Mouse (Mus musculus): ENCODE data around the gene Itgad. TPM values are rescaled to one million over a fixed set of nuclear protein-coding genes. Genes with fewer than 3 reads are reported as not detected.
"Not testable (repeated sequence)": the region's sequence is repeated elsewhere in the genome, so short reads cannot be mapped to it uniquely, and the experiment has no call there.

The Itgad gene
- polyA plus RNA-seq, 1 experiment from 2014 or later, result 0.15 TPM

- WGBS, result 78% methylated on average over 8 of the region's 8 CpGs
- H3K27me3 ChIP-seq (replicated peaks; ENCODE audit: control insufficient read depth, insufficient read depth, low read length), result no peaks in the 10 kb centered on the region
- ATAC-seq, result no peak
- no peaks in the 10 kb centered on the region for H3K4me1 ChIP-seq (ENCODE audit: control insufficient read depth, insufficient read depth, low read length)
- no peak within 1 kb of the TSS for H3K9ac ChIP-seq (ENCODE audit: low read depth, low read length)
- no peak within 1 kb of the TSS for H3K4me3 ChIP-seq (ENCODE audit: low read length)
- no peaks in the 10 kb centered on the region for H3K36me3 ChIP-seq (ENCODE audit: control insufficient read depth, insufficient read depth, low read length)
- no peaks in the 10 kb centered on the region for H3K9me3 ChIP-seq (ENCODE audit: control insufficient read depth, low read length)
- no peak within 1 kb of the TSS for H3K4me2 ChIP-seq (ENCODE audit: low read depth, low read length)
- no peak within 1 kb of the TSS for H3K27ac ChIP-seq (ENCODE audit: low read length)
Measured at GRCm38 (mm10) chr7:128128741-128129720, 25.1 kb upstream of the Itgad start, which contains the start of gene Itgax. Gene Itgax (plus strand): TSS chr7:128129547.

GRCm38 (mm10) chr7:128132148-128132547, 22.0 kb upstream of the Itgad start:
- WGBS, result 82% methylated on average over 5 of the region's 5 CpGs

GRCm38 (mm10) chr7:128133596-128133995, 20.6 kb upstream of the Itgad start:
- 76% methylated on average over 2 of the region's 2 CpGs for WGBS
- Histone ChIP-seq H3K27me3 (replicated peaks; ENCODE audit: control insufficient read depth, insufficient read depth, low read length) (no peaks in the 10 kb centered on the region), H3K4me1 (ENCODE audit: control insufficient read depth, insufficient read depth, low read length) (no peaks in the 10 kb centered on the region), H3K36me3 (ENCODE audit: control insufficient read depth, insufficient read depth, low read length) (no peaks in the 10 kb centered on the region), H3K9me3 (ENCODE audit: control insufficient read depth, low read length) (no peaks in the 10 kb centered on the region), H3K4me3 (ENCODE audit: low read length) (no peak overlapping the region), H3K4me2 (ENCODE audit: low read depth, low read length) (no peak overlapping the region), H3K27ac (ENCODE audit: low read length) (no peak overlapping the region), H3K9ac (ENCODE audit: low read depth, low read length) (no peak overlapping the region)
- no peak for ATAC-seq

More at GRCm38 (mm10) chr7:128132148-128132547, 22.0 kb upstream of the Itgad start:
- Histone ChIP-seq H3K4me1 (ENCODE audit: control insufficient read depth, insufficient read depth, low read length) (no peaks in the 10 kb centered on the region), H3K4me2 (ENCODE audit: low read depth, low read length) (no peak overlapping the region), H3K9ac (ENCODE audit: low read depth, low read length) (no peak overlapping the region), H3K27me3 (replicated peaks; ENCODE audit: control insufficient read depth, insufficient read depth, low read length) (no peaks in the 10 kb centered on the region), H3K36me3 (ENCODE audit: control insufficient read depth, insufficient read depth, low read length) (no peaks in the 10 kb centered on the region), H3K9me3 (ENCODE audit: control insufficient read depth, low read length) (no peaks in the 10 kb centered on the region), H3K27ac (ENCODE audit: low read length) (no peak overlapping the region), H3K4me3 (ENCODE audit: low read length) (no peak overlapping the region)
- no peak for ATAC-seq

GRCm38 (mm10) chr7:128136927-128137326, 17.2 kb upstream of the Itgad start:
- no peaks in the 10 kb centered on the region for H3K27me3 ChIP-seq (replicated peaks; ENCODE audit: control insufficient read depth, insufficient read depth, low read length)

GRCm38 (mm10) chr7:128139611-128140010, 14.6 kb upstream of the Itgad start:
- Histone ChIP-seq H3K9me3 (ENCODE audit: control insufficient read depth, low read length) (no peaks in the 10 kb centered on the region), H3K27ac (ENCODE audit: low read length) (no peak overlapping the region), H3K4me1 (ENCODE audit: control insufficient read depth, insufficient read depth, low read length) (no peaks in the 10 kb centered on the region), H3K4me2 (ENCODE audit: low read depth, low read length) (no peak overlapping the region), H3K4me3 (ENCODE audit: low read length) (no peak overlapping the region), H3K9ac (ENCODE audit: low read depth, low read length) (no peak overlapping the region), H3K27me3 (replicated peaks; ENCODE audit: control insufficient read depth, insufficient read depth, low read length) (no peaks in the 10 kb centered on the region), H3K36me3 (ENCODE audit: control insufficient read depth, insufficient read depth, low read length) (no peaks in the 10 kb centered on the region)
- WGBS, result 92% methylated on average over 6 of the region's 6 CpGs
- ATAC-seq, result no peak

More at GRCm38 (mm10) chr7:128136927-128137326, 17.2 kb upstream of the Itgad start:
- H3K4me3 ChIP-seq (ENCODE audit: low read length), result no peak overlapping the region
- 47% methylated on average over 4 of the region's 4 CpGs for WGBS
- no peak overlapping the region for H3K9ac ChIP-seq (ENCODE audit: low read depth, low read length)
- H3K36me3 ChIP-seq (ENCODE audit: control insufficient read depth, insufficient read depth, low read length), result no peaks in the 10 kb centered on the region
- H3K27ac ChIP-seq (ENCODE audit: low read length), result no peak overlapping the region
- H3K4me1 ChIP-seq (ENCODE audit: control insufficient read depth, insufficient read depth, low read length), result no peaks in the 10 kb centered on the region
- ATAC-seq, result no peak
- no peaks in the 10 kb centered on the region for H3K9me3 ChIP-seq (ENCODE audit: control insufficient read depth, low read length)
- no peak overlapping the region for H3K4me2 ChIP-seq (ENCODE audit: low read depth, low read length)

- Histone ChIP-seq H3K4me2 (ENCODE audit: low read depth, low read length) (no peak overlapping the region), H3K9ac (ENCODE audit: low read depth, low read length) (no peak overlapping the region), H3K36me3 (ENCODE audit: control insufficient read depth, insufficient read depth, low read length) (no peaks in the 10 kb centered on the region), H3K27ac (ENCODE audit: low read length) (no peak overlapping the region), H3K27me3 (replicated peaks; ENCODE audit: control insufficient read depth, insufficient read depth, low read length) (no peaks in the 10 kb centered on the region), H3K4me3 (ENCODE audit: low read length) (no peak overlapping the region), H3K4me1 (ENCODE audit: control insufficient read depth, insufficient read depth, low read length) (no peaks in the 10 kb centered on the region), H3K9me3 (ENCODE audit: control insufficient read depth, low read length) (no peaks in the 10 kb centered on the region)
- WGBS, result 46% methylated on average over 8 of the region's 8 CpGs
- peak; percentile 79 for ATAC-seq
Measured at GRCm38 (mm10) chr7:128150970-128151369, 3.2 kb upstream of the Itgad start.

GRCm38 (mm10) chr7:128154924-128155323, 748 bp downstream of the Itgad start:
- WGBS, result 47% methylated on average over 10 of the region's 10 CpGs

GRCm38 (mm10) chr7:128158688-128159354, 4.6 kb downstream of the Itgad start:
- not testable (repeated sequence) for H3K4me3 ChIP-seq (ENCODE audit: low read length); H3K9ac ChIP-seq (ENCODE audit: low read depth, low read length); H3K36me3 ChIP-seq (ENCODE audit: control insufficient read depth, insufficient read depth, low read length); H3K27ac ChIP-seq (ENCODE audit: low read length); ATAC-seq; H3K4me2 ChIP-seq (ENCODE audit: low read depth, low read length); H3K27me3 ChIP-seq (replicated peaks; ENCODE audit: control insufficient read depth, insufficient read depth, low read length); H3K9me3 ChIP-seq (ENCODE audit: control insufficient read depth, low read length); H3K4me1 ChIP-seq (ENCODE audit: control insufficient read depth, insufficient read depth, low read length)
- 68% methylated on average over 8 of the region's 8 CpGs for WGBS

More at GRCm38 (mm10) chr7:128154924-128155323, 748 bp downstream of the Itgad start:
- Histone ChIP-seq H3K4me3 (ENCODE audit: low read length) (no peak overlapping the region), H3K9me3 (ENCODE audit: control insufficient read depth, low read length) (no peaks in the 10 kb centered on the region), H3K9ac (ENCODE audit: low read depth, low read length) (no peak overlapping the region), H3K27ac (ENCODE audit: low read length) (no peak overlapping the region), H3K4me2 (ENCODE audit: low read depth, low read length) (no peak overlapping the region; the same call in 1 of the 2 replicates), H3K27me3 (replicated peaks; ENCODE audit: control insufficient read depth, insufficient read depth, low read length) (no peaks in the 10 kb centered on the region), H3K4me1 (ENCODE audit: control insufficient read depth, insufficient read depth, low read length) (no peaks in the 10 kb centered on the region), H3K36me3 (ENCODE audit: control insufficient read depth, insufficient read depth, low read length) (no peaks in the 10 kb centered on the region)
- ATAC-seq, result peak; percentile 52

GRCm38 (mm10) chr7:128164001-128164400, 9.8 kb downstream of the Itgad start:
- Histone ChIP-seq H3K9me3 (ENCODE audit: control insufficient read depth, low read length) (no peaks in the 10 kb centered on the region), H3K27ac (ENCODE audit: low read length) (no peak overlapping the region), H3K4me3 (ENCODE audit: low read length) (no peak overlapping the region), H3K36me3 (ENCODE audit: control insufficient read depth, insufficient read depth, low read length) (no peaks in the 10 kb centered on the region), H3K4me1 (ENCODE audit: control insufficient read depth, insufficient read depth, low read length) (no peaks in the 10 kb centered on the region), H3K27me3 (replicated peaks; ENCODE audit: control insufficient read depth, insufficient read depth, low read length) (no peaks in the 10 kb centered on the region), H3K9ac (ENCODE audit: low read depth, low read length) (no peak overlapping the region), H3K4me2 (ENCODE audit: low read depth, low read length) (no peak overlapping the region)
- ATAC-seq, result no peak
- WGBS, result 96% methylated on average over 4 of the region's 4 CpGs

Data from intestine, embryonic 16.5 days (tissue).